Mouse (Mus musculus): ENCODE data around the gene Elmod2. TPM values are rescaled to one million over a fixed set of nuclear protein-coding genes. Genes with fewer than 3 reads are reported as not detected.

Gene Elmod2
- polyA plus RNA-seq, 1 experiment, result 10.3 TPM

DNA sequence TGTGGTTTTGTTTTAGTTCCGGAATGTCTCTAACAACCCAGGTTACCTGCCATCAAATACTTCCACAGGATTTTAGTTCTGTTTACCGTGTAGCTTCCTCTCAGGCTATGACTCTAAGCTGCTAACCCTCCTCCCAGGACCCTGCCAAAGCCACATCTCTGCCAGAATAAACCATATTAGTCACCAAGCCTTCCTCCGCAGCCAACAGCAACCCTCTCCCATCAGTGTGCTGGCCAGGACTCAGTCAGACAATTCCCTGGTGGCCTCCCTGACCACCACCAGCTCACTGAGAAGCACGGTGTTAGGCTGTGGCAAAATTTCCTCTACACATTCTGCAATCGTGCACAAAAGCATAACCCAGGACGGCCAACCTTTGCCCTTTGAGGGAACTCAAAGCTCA lies 53.9 kb downstream of the Elmod2 start:
- no peak for DNase-seq (ENCODE audit: low spot score)

DNA sequence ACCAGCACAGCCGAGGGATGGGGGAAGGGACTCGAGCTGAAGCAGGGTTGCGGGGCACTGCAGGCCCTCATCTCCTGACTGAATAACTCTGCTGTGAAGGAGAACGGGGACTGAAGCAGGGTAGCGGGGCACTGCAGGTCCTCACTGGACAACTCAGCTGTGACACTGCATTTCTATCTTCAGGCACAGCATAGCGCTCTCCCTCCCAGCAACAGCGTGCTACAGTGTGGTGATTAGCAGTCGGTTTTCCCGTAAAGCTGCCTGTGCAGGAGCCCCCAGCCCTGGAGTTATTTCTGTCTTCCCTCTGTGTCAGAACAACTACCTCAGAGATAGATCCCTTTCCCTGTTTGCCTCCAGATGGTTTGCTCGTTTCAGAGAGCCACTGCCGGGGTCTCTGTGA lies 57.8 kb downstream of the Elmod2 start:
- DNase-seq (ENCODE audit: low spot score), result no peak

DNA sequence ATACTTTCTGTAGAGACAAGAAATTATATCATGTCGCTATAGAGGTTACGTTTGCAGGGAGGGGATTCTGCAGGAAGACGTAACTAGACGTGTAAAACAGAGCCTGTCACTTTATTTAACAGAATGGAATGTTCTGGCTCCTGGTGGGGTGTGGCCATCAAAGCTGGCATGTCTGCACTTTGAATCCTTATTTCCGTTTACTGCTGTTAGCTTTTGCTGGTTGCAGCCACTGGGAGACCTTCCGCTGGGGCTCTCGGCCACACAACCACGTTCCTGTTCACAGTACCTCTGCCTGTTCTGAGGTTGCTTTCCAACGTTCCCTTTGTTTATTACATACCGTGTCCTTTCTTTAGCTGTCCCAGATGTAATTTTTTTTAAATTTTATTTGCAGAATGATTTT lies 59.8 kb downstream of the Elmod2 start:
- no peak for DNase-seq (ENCODE audit: low spot score)

DNA sequence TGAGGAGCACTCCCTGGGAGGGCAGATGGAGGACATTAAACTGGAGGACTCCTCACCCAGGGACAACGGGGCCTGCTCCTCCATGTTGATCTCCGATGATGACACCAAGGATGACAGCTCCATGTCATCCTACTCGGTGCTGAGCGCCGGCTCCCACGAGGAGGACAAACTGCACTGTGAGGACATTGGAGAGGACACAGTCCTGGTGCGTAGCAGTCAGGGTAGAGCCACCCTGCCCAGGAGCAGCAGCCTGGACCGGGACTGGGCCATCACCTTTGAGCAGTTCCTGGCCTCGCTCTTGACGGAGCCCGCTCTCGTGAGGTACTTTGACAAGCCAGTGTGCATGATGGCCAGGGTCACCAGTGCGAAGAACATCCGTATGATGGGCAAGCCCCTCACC lies 61.1 kb downstream of the Elmod2 start:
- no peak for DNase-seq (ENCODE audit: low spot score)

Other genes with a start within 250 kb of the Elmod2 start
- 22.0 and 23.1 TPM in 2 replicates for gene Tbc1d9, start 167.1 kb downstream of the Elmod2 start, polyA plus RNA-seq (2012; rRNA removed)
- 2.3 and 3.3 TPM in 2 replicates for gene Gm10645, start 166.3 kb downstream of the Elmod2 start, polyA plus RNA-seq (2012; rRNA removed)
- 0.14 and 0.15 TPM in 2 replicates for gene Ucp1, start 42.1 kb downstream of the Elmod2 start, polyA plus RNA-seq (2012; rRNA removed)
- gene Mgat4d, start 16.0 kb upstream of the Elmod2 start, polyA plus RNA-seq (2012; rRNA removed), result not detected in 2 replicates
- 0.01 and 0.06 TPM in 2 replicates for gene Clgn, start 57.4 kb upstream of the Elmod2 start, polyA plus RNA-seq (2012; rRNA removed)
- gene Scoc, start 125.9 kb upstream of the Elmod2 start, polyA plus RNA-seq (2012; rRNA removed), result 69.9 and 80.0 TPM in 2 replicates
- not detected in 2 replicates for gene Olfr370, start 203.3 kb upstream of the Elmod2 start, polyA plus RNA-seq (2012; rRNA removed)
- gene Ndufb7, start 234.2 kb upstream of the Elmod2 start, polyA plus RNA-seq (2012; rRNA removed), result 241 and 263 TPM in 2 replicates